Mouse (Mus musculus) E14TG2a.4 (cell line): ENCODE results near the gene Cmpk1.
A peak's percentile ranks its signal among the peaks of the same experiment; 100 is the strongest.
"Not testable (repeated sequence)": the region's sequence is repeated elsewhere in the genome, so short reads cannot be mapped to it uniquely, and the experiment has no call there.

Experiments used
- H3K27me3 ChIP-seq: 2 replicates; pipeline ENCODE4 v1.6.1; 2014; ENCODE audit warnings: low read length, control low read depth; ENCODE audit not compliant: insufficient read depth
- H3K36me3 ChIP-seq: 2 replicates; pipeline ENCODE4 v1.6.1; 2014; ENCODE audit warnings: low read length, control low read depth; ENCODE audit not compliant: insufficient read depth
- H3K4me1 ChIP-seq: replicated peaks from 2 replicates; pipeline ENCODE4 v1.6.1; 2014; ENCODE audit warnings: low read depth, low read length, control low read depth
- H3K4me3 ChIP-seq: replicated peaks from 2 replicates; pipeline ENCODE4 v1.5.1; 2014; ENCODE audit warnings: mild to moderate bottlenecking, low read length
- H3K9me3 ChIP-seq: 2 replicates; pipeline ENCODE4 v1.6.1; 2014; ENCODE audit warnings: low read length, control low read depth
- CTCF ChIP-seq: conservative IDR thresholded peaks from 2 replicates; pipeline ENCODE4 v1.5.1; 2014; ENCODE audit warnings: low read length
- NANOG ChIP-seq: IDR thresholded peaks from 2 replicates; pipeline ENCODE4 v1.6.1; 2014; ENCODE audit warnings: borderline replicate concordance, low read length, mixed read lengths
- POU5F1 ChIP-seq: IDR thresholded peaks from 2 replicates; pipeline ENCODE4 v1.6.1; 2014; ENCODE audit warnings: low read length, borderline replicate concordance

Gene Cmpk1

DNA sequence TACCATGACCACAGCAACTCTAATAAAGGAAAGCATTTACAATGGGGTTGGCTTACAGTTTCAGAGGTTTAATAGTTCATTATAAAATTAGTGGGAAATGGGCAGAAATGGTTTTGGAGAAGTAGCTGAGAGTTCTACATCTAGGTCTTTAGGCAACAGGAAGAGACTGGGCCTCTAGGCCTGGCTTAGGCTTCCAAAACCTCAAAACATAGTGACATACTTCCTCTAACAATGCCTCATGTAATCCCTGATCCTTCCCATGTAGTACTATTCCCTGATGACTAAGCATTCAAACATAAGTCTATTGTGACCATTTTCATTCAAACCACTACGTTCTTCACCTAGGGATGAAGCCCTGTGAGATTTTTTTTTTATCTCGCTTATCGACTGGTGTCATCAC, 7.2 kb upstream of the Cmpk1 start:
- H3K27me3 ChIP-seq: no peaks in the 10 kb centered on the region
- H3K36me3 ChIP-seq: no peaks in the 10 kb centered on the region
- peaks cover 10% of the 10 kb centered on the region for H3K4me1 ChIP-seq
- TF ChIP-seq NANOG: no peak
- TF ChIP-seq CTCF: no peak
- TF ChIP-seq POU5F1: no peak
- H3K4me3 ChIP-seq: no peak overlapping the region
- no peaks in the 10 kb centered on the region for H3K9me3 ChIP-seq

DNA sequence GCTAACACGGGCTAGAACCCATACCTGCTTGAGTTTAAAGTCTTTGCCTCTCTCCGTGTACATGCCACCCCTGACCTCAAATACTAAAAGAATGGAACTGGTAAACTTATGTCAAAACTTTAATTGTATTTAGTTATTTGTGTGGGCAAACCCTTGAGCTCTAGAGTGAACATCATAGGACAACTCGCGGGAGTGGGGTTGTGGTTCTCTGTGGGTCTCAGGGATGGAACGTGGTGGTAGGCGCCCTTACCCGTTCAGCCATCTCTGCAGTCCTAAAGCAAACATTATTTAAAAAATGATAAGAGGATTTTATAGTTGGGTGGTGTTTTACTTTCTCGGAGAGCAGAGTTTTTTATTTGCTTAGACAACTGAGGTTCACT, 840 bp downstream of the Cmpk1 start:
- TF ChIP-seq POU5F1: no peak
- TF ChIP-seq NANOG: no peak
- no peak for TF ChIP-seq CTCF
- Histone ChIP-seq H3K36me3 (peaks cover 9% of the 10 kb centered on the region; the same call in 1 of the 2 replicates), H3K4me3 (peak overlapping the region; percentile 94)

GRCm38 (mm10) chr4:114983020-114983419, 4.0 kb downstream of the Cmpk1 start:
- TF ChIP-seq CTCF (peak; percentile 42), NANOG (no peak), POU5F1 (no peak)
- peaks cover 9% of the 10 kb centered on the region; the same call in 1 of the 2 replicates for H3K36me3 ChIP-seq
- H3K4me3 ChIP-seq: no peak overlapping the region
- no peaks in the 10 kb centered on the region for H3K27me3 ChIP-seq
- H3K9me3 ChIP-seq: no peaks in the 10 kb centered on the region
- peaks cover 16% of the 10 kb centered on the region for H3K4me1 ChIP-seq

More for the DNA sequence above, 840 bp downstream of the Cmpk1 start:
- H3K9me3 ChIP-seq: no peaks in the 10 kb centered on the region
- peaks cover 20% of the 10 kb centered on the region for H3K4me1 ChIP-seq
- no peaks in the 10 kb centered on the region for H3K27me3 ChIP-seq

GRCm38 (mm10) chr4:114982619-114983018, 4.4 kb downstream of the Cmpk1 start:
- Histone ChIP-seq H3K9me3 (no peaks in the 10 kb centered on the region), H3K27me3 (no peaks in the 10 kb centered on the region), H3K4me3 (no peak overlapping the region), H3K36me3 (peaks cover 9% of the 10 kb centered on the region; the same call in 1 of the 2 replicates), H3K4me1 (peaks cover 12% of the 10 kb centered on the region)
- TF ChIP-seq NANOG (no peak), CTCF (no peak), POU5F1 (no peak)

DNA sequence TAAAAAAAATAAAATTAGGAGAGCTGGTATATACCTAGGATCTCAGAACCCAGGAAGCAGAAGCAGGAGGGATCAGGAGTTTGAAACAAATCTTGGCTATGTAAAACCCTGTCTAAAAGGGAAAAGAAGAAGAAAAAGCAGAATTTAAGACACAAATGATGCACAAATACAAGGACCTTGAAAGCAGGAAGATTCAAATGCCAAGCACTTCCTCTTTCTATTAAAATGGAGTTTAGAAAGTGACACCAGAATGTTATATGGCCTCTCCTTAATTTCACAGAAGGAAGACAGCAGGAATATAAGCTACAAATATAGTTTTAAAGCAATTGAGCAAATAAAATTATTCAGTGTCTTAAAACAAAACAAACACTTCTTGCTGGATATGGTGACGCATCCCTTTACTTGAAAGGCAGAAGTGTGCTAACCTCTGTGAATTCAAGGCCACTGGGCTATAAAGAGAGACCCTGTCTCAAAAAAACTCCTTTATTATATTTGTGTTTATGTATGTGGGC, 13.8 kb downstream of the Cmpk1 start:
- no peaks in the 10 kb centered on the region for H3K9me3 ChIP-seq
- TF ChIP-seq CTCF (no peak), NANOG (no peak), POU5F1 (no peak)
- no peak overlapping the region for H3K4me3 ChIP-seq
- no peaks in the 10 kb centered on the region for H3K27me3 ChIP-seq
- no peaks in the 10 kb centered on the region for H3K4me1 ChIP-seq
- peaks cover 4% of the 10 kb centered on the region for H3K36me3 ChIP-seq

- H3K4me3 ChIP-seq: no peak overlapping the region
- H3K36me3 ChIP-seq: peaks cover 24% of the 10 kb centered on the region
- no peak for TF ChIP-seq NANOG
- no peak for TF ChIP-seq CTCF
- no peak for TF ChIP-seq POU5F1
- no peaks in the 10 kb centered on the region for H3K9me3 ChIP-seq
- H3K27me3 ChIP-seq: no peaks in the 10 kb centered on the region
- H3K4me1 ChIP-seq: peaks cover under 1% of the 10 kb centered on the region; the same call in 1 of the 2 replicates
Observed at GRCm38 (mm10) chr4:114970736-114971135, 16.3 kb downstream of the Cmpk1 start.

DNA sequence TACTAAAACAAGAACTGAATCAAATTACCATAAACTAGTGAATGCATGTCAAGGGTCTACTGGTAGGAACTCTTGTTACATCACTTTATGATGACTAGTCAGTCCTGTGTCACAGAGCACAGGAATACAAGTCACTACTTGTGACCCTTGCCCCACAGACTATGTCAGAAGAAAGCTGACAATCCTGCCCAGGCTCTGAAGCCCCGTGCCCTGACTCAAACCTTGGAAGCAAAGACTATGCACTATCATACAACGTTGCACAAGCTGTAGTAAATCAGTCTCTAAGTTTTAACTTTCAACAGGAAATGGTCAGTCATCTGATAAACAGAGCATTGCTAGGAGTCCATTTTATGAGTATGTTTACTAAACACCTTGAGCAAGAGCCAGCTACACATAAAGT, 26.2 kb downstream of the Cmpk1 start:
- H3K36me3 ChIP-seq: peaks cover 34% of the 10 kb centered on the region
- not testable (repeated sequence) for H3K9me3 ChIP-seq, H3K27me3 ChIP-seq

GRCm38 (mm10) chr4:114959533-114959932, 27.5 kb downstream of the Cmpk1 start:
- Histone ChIP-seq H3K4me1 (peaks cover 9% of the 10 kb centered on the region), H3K4me3 (no peak overlapping the region), H3K27me3 (no peaks in the 10 kb centered on the region), H3K36me3 (peaks cover 21% of the 10 kb centered on the region), H3K9me3 (no peaks in the 10 kb centered on the region)
- TF ChIP-seq CTCF (no peak), POU5F1 (no peak), NANOG (no peak)

More for the DNA sequence above, 26.2 kb downstream of the Cmpk1 start:
- H3K4me3 ChIP-seq: not testable (repeated sequence)
- H3K4me1 ChIP-seq: peaks cover 22% of the 10 kb centered on the region

DNA sequence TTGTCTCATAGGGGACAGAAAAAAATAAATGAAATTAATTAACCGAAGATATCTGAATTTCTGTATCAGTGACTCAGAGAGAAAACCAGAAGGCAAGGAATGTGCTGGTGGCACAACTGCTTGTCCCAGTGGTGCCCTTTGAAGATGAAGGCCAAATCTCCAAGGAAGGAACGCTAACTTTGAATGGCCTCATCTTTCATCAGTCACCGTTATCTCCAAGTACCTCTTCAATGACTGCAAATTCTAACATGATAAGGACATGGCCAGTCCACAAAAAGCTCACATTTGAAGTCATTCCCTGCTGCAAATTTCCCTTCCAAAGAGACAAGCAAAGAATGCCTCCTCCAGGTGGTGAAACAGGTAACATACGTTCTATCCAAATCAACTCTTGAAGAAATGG, 28.3 kb downstream of the Cmpk1 start:
- Histone ChIP-seq H3K36me3 (peaks cover 16% of the 10 kb centered on the region), H3K4me1 (peaks cover 9% of the 10 kb centered on the region; the same call in 1 of the 2 replicates), H3K4me3 (no peak overlapping the region), H3K9me3 (no peaks in the 10 kb centered on the region), H3K27me3 (no peaks in the 10 kb centered on the region)
- TF ChIP-seq NANOG (no peak), POU5F1 (no peak), CTCF (no peak)
